Mouse (Mus musculus) activated CD4-positive, CD25-positive, alpha-beta regulatory T cell, adult 4 months (primary cell): ENCODE data around the gene 5730409E04Rik. TPM values are rescaled to one million over a fixed set of nuclear protein-coding genes. Genes with fewer than 3 reads are reported as not detected.

Experiments
- ATAC-seq: one replicate; pipeline ENCODE4 v1.8.0; 2017
- polyA plus RNA-seq, 2 experiments: library from polyadenylated mRNA; unstranded; fragments of 100-300 nt; shearing (Covaris generic); gene quantifications; one replicate each; pipeline ENCODE4 v1.2.1; 2017

The 5730409E04Rik gene
- polyA plus RNA-seq = under 1 TPM; 0.17 to 0.34 TPM

DNA sequence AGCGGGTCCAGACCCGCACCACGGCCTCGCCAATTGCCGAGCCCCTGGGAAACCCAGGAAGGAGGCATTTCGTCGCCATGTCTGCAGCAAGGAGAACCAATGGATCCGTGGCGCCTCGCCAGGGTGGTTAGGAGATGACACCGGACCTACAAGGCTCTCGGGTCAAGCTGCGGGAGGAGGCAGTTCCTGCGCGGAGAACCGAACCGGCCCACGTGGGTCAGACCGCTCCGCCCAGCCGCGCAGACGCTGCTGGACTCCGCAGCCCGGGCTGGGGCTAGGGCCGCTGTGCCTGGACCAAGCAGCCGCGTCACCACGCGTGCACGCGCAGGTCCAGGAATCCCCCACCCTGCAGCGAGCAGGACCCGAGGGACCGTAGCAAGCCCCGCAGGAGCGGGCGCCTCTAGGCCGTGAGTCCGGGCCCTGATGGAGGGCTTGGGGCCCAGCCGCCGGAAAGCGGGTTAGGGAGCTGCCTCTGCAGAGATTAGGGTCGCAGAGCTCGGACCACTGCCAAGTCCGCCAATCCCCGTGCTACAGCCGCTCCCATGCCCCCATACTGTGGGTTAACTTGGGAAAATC, at the start of gene 5730409E04Rik:
5730409E04Rik (plus strand) TSS at position 213 of the 576 bp plus-strand sequence.
- ATAC-seq = peak; percentile 32

DNA sequence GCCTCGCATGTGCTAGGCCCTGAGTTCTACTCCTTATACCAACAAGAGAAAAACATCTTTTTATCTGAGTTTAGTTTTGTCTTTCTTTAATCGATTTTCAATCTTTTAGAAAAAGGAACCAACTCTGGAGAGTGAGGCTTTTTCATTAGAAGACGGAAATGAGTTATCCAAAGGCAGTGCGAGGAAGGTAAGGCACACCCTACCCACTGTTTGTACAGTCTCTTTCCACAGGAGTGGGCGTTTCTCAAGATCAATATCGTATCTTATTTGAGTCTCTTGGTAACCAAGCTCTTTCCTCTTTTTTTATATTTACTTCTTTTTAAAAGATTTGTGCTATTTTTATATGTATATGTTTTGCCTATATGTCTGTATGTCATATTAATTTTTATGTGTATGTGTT, 45.8 kb upstream of the 5730409E04Rik start:
- ATAC-seq = no peak

DNA sequence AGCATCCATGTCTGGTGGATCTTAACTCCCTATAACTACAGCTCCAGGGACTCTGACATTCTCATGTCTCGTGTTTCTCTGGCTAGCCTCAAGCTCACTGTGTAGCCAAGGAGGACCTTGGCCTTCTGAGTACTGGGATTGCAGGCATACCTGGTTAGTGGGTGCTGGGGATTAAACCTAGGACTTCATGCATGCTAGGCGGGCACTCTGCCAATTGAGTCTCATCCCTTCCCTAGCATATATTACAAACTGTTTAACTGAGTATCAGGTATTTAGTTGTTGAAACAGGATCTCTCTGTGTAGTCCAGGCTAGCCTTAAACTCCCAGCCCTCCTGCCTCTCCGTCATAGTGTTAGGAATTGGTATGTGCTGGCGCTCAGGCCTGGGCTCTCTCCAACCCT, 42.4 kb upstream of the 5730409E04Rik start:
- ATAC-seq = no peak

DNA sequence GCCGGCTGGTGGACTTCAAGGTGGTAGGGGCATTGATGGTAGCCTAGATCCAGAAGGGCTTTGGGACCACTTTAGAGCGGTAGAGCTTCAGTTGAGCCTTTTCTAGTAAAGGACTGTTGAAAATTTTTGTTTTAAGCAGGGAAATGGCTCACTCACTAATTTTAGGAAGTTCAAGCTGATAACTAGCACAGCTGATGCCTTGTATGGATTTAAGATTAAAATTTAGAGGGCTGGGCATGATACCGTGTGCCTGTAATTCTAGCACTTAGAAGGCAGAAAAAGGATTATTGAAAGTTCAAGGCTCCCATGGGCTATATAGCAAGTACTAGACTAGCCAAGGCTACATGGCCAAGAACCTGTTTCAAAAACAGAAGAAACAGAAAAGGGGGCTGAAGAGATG, 39.8 kb upstream of the 5730409E04Rik start:
- no peak for ATAC-seq

DNA sequence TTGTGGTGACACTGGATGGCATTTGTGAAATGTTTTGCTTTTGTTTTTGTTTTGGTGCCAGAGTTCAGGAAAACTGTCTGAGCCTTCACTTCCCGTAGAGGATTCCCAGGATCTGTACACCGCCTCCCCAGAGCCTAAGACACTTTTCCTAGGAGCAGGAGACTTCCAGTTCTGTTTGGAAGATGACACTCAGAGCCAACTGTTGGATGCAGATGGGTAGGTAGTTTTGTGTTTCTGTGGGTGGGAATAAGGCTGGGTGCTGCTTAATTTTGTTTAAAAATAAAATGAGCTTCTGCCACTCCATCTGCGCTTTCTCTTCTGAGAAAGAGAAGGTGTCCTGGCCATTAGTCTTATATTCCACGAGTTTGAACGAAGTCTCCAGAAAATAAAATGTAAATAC, 33.3 kb upstream of the 5730409E04Rik start:
- no peak for ATAC-seq

DNA sequence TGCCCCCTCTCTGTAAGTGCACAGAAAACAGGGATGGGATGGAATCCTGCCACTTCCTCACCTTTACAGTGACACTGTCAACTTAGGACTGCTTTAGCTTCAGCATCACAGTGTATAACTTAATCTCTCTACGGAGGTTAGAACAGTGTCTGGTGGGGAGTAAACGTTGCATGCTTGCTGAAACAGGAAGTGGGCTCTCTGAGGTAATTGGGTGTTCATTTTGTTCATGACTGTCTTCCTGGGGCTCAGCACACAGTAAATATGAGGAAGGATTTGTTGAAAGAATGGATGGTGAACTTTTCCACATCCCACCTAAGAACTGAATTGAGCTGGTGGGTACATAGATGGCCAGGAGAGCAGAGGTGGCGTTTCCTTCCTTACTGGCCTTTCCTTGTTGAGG, 31.7 kb upstream of the 5730409E04Rik start:
- no peak for ATAC-seq

DNA sequence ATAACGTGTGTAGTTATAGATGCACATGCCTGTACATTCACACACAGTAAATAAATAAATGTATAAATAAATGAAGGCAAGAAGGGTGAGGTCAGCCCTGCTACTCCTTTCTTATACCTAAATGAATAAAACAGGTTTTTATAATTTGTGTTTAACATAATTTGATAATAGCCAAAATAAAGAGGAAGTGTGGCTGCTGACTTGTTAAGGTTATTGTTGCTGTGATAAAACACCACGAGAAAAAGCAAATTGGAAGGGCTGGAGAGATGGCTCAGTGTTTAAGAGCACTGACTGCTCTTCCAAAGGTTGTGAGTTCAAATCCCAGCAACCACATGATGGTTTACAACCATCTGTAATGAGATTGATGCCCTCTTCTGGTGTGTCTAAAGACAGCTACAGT, 30.5 kb upstream of the 5730409E04Rik start:
- ATAC-seq = no peak

DNA sequence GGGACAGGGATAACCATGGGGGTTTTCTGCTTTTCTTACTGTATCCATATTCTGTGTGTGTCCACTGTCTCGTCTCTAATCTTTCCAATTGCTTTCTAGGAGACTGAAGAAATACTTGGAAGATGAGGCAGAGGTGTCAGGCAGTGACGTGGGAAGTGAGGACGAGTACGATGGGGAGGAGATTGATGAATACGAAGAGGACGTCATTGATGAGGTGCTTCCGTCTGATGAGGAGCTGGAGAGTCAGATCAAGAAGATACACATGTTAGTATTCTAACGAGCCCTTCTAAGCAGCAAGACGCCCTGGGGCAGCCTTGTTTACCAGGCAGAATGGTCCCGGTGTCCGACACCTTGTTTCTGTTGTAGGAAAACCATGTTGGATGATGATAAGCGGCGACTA, 23.9 kb upstream of the 5730409E04Rik start:
- no peak for ATAC-seq

DNA sequence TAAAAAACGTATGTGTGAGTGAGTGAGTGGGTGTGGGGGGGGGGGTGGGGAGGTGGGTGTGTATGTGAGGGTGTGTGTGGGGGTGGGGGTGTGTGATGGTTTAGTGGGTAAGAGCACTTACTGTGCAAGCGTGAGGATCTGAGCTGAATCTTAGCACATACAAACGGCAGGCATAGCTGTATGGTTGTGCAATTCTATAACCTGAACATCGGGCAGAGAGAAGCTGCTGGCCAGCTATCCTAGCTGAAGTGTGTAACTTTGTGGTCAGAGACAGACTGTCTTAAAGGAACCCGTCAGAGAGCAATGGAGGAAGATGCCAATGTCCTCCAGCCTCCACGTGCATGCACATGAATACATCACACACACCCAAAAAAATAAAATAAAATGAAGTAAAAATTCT, 17.6 kb upstream of the 5730409E04Rik start:
- no peak for ATAC-seq

DNA sequence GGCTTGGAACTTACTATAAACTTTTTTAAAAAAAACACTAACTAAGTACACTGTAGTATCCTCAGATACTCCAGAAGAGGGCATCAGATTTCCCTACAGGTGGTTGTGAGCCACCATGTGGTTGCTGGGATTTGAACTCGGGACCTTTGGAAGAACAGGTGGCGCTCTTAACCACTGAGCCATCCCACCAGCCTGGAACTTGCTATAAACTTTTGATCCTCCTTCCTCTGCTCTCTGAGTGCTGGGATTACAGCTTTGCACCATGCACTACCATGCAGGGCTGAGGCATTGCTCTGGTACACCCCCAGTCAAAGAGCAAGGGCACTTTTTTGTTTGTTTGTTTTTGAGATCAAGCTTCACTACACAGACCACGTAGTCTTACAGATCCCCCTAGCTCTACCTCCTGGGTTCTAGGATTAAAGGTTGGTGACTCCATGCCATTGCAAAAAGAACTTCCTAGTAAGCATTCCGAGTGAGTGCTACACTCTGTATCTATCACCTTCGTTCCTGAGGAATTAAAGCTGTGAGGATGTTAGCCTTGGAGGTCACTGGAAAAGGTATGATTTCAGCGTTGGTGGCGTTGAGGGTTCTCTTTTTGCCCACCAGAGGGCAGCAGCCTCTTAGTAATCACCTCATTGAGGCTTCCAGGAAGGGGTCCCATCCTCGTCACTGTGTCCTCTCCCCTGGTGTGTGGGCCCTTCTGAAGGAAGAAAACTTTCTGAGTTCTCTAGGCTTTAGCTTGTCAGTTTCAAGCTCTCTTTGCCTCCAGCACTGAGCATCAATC, 9.5 kb upstream of the 5730409E04Rik start:
- peak; percentile 57 for ATAC-seq

DNA sequence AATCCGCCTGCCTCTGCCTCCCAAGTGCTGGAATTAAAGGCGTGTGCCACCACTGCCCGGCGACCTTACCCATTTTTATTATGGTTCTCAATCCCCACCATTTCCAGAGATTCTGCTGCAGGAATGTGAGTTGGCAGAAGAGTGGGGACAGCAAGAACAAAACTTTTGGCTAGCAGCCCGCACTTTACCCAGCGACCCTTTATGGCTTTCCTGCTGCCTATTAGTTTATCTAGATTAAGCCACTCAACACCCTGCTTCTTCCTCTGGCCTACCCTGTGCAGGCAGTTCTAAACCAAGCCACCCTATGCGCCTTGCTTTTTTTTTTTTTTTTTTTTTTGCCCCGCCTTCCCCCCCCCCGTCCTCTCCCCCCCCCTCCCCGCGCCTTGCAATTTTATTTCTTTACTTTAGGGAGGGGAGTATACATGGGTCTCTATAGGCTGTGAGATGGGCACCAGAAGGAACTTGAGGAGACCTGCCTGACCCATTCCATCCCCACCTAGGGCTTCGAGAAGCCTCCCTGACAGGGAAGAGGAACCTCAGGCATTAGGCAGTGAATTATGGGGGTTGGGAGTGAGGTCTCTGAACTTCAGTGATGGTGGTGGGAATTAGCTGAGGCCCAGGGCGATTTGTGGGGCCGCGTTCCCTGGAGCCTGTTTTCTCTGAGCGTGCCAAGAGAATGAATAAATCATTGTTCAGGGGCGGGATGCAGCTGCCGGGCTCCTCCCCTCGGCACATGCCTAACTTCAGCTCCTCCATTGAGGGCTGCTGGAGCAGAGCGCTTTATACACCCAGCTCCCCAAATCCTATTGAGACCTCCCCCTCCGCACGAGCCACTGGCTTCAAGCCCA, 7.8 kb upstream of the 5730409E04Rik start:
- no peak for ATAC-seq

DNA sequence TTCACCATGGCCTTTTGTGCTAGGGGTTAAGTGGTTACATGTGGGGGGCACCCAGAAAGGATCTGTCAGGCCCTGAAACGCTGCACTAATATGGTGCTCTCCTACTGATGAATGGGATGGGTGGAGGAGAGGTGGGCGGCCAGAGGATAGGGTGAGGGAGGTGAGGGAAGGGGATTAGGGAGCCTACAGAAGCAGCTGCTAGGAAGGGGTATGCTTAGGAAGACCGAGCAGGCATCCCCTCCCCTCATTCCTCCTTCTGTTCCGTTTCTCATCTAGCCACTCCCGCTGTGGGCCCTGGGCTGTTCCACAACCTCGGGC, 7.2 kb upstream of the 5730409E04Rik start:
- no peak for ATAC-seq

DNA sequence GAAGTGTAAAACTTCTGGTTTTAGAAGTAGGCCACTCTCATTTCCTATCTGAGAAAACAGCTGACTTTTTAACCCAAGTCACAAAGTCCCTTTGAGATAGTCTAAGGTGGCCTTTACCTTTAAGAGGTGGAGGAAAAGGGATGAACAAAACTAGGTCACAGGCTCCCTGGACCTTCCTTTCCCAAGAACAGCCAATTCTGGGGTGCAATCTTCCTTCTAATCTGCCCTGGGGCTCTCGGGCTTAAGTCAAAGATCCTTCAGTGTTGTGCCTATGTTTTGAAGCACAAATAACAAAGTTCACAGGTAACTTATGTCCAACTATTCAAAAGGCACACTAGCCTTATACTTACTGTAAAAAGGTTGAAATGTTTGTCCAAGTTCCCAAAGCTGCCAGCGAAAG, 5.5 kb upstream of the 5730409E04Rik start:
- no peak for ATAC-seq

DNA sequence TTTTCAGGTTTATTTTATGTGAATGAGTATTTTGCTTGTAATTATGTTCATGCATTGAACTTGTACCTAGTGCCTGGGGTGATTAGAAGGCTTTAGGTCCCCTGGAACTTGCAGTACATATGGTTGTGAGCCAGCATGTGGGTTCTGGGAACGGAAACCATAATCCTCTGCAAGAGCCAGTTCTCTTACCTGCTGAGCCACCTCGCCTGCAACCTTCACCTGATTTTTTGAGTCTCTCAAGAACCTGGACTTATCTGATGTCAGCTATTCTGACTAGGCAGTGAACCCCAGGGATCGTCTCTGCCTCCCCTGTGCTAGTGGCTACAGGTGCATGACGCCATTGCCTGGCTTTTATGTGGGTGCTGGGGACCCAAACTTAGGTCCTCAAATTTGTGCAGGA, 3.9 kb upstream of the 5730409E04Rik start:
- no peak for ATAC-seq

DNA sequence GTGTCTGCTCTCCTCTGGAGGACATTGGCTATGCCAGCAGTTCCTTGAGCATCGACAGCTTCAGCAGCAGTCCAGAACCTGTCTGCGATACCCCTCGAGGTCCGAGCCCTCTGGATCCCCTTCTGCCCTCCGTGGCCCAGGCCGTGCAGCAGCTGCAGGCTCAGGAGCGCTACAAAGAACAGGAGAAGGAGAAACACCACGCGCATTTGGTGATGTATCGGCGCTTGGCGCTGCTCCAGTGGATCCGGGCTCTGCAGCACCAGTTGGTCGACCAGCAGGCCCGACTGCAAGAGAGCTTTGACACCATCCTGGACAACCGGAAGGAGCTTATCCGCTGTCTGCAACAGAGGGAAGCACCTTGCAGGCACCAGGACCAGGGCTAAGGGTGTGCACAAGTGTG, 2.4 kb downstream of the 5730409E04Rik start:
- ATAC-seq = no peak

DNA sequence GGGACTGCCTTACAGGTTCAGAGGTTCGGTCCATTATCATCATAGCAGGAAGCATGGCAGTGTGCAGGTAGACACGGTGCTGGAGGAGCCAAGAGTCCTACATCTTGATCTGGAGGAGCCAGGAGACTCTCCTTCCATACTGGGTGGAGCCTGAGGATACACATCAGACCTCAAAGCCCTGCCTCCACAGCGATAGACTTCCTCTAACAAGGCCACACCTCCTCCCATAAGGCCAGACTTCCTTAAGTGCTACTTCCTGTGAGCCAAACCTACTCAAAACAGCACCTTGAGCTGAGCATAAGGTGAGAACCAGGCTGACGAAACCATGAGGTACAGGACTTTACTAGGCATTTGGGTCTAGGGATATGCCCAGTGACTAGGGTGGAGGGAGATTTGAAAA, 6.7 kb downstream of the 5730409E04Rik start:
- ATAC-seq = no peak

DNA sequence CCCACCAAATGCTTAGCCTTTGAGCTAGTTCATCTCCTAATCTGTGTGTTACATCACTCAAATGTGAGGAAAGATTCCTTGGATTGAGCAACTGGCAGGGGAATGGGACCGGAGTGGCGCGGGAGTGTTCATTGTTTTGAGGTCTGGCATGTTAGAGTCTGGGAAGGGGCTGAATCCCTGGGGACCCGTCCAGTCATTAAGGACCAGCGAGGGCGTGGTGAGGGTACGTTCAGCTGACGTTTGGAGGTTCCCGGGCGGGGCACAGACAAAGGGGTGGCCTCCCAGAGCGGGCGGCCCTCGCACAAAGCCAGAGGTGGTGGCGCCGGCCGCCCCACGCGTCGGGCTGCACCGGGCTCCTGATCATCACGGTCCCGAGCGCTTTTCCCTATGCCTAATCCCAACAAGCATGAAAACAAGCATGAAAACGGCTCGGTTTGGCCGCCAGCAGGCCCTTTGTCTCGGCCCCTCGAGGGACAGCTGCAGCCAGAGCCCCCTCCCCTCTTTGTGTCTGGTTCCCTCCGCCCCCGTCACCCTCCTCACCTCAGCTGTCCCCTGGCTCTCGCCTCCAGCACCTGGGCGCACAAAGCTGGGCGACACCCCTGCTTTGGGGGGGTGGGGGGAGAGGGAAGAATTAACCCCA, 10.2 kb downstream of the 5730409E04Rik start:
- no peak for ATAC-seq

DNA sequence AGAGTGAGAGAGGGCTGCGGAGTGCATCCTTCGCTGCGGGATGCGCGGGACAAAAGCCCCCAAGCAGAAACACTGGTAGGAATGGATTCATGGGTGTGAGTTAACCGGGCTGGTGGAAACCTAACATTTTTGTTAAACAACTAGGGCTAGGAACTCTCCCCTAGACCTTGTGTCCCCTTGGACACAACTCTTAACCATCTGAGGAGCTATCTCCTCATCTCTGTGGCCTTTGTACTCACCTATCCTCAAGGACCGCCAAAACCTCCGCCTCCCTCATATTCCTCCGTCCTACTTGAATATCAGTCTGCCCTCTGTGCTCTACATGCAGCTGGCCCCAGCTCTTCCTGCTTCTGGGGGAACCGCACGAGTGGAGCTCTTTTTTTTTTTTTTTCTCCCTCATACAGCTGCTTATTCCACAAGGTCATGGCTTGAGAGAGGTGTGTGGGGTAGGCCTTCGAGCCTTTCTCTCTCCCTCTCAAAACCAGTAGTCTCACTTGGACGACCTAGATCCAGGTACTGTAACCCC, 10.8 kb downstream of the 5730409E04Rik start:
- ATAC-seq = no peak

DNA sequence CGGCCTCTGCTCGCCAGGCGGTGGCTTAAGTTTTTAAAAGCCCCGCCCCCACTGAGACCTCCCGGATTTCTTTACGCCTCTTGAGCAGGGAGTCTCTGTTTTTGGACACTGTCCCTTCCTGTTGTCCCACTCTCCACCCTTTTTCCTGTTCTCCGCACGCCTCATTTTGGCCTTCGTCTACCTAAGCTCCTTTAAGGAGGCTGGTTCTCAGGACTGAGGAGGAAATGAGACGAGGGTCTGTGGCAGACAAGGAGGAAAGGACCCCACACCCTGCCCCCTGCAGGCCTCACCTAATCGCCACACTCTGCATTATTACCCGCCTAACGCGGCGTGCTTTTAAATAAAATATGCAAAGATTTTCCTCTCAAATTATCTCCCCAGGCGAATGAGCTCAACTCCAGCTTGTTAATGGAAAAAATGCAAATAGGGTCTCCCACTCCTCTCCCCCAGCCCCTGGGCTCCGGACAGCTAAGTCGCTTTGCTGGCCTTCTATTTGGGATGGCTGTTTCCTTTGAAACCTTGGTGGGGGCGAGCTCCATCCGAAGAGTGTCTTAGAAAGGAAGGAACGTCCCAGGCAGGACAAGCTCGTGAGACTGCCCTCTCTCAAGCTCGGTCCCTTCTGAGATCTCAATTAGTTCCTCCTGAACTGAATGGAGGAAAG, 17.5 kb downstream of the 5730409E04Rik start:
- ATAC-seq = no peak

DNA sequence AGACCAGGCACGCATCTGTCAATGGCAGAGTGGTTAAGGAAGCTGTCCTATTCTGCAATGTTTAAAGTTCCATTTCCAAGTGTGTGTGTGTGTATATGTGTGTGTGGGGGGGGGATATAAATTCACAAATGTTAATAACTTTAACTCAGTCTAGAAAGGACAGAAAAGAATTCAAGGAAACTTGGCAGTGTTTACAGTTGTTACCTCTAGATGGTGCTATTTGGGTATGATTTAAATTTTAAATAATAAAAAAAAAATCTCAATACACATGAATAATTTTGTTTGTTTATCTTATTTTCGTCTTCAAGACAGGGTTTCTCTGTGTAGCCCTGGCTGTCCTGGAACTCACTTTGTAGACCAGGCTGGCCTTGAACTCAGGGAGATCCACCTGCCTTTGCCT, 22.3 kb downstream of the 5730409E04Rik start:
- no peak for ATAC-seq

DNA sequence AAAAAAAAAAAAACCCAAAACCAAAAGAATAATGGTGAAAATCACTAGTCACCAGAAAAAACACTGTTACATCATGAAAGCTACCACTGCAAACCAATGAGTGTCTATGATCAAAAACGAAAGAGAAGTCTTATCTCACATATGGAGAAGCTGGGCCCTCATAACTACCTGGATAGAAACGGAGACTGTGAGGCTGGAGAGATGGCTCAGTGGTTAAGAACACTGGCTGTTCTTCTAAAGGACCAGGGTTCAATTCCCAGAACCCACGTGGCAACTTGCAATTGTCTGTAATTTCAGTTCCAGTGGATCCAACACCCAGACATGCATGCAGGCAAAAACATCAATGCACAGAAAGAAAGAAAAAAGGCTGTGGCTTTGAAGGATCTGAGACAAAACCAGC, 23.1 kb downstream of the 5730409E04Rik start:
- no peak for ATAC-seq

DNA sequence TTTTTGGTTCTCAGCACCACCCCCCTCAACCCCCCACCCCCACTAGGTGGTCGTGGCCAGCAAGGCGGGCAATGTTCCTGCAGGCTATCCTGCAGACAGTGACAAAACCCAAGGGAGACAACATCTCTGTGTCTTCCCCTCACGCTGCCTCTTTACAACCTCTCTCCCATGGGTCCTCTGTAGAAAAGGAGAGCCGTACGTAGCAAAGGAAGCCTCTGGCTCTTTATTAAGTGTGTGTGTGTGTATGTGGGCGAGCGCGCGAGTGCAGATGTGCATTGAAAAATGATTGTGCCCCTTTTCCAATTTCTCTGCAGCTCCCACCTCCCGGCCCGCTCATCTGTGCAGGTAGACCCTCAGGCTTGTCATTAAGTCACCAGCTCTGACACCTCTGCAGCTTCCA, 26.7 kb downstream of the 5730409E04Rik start:
- ATAC-seq = no peak
